9 mouse cellular contexts compared by ENCODE assay signal in the genomic region with DNA sequence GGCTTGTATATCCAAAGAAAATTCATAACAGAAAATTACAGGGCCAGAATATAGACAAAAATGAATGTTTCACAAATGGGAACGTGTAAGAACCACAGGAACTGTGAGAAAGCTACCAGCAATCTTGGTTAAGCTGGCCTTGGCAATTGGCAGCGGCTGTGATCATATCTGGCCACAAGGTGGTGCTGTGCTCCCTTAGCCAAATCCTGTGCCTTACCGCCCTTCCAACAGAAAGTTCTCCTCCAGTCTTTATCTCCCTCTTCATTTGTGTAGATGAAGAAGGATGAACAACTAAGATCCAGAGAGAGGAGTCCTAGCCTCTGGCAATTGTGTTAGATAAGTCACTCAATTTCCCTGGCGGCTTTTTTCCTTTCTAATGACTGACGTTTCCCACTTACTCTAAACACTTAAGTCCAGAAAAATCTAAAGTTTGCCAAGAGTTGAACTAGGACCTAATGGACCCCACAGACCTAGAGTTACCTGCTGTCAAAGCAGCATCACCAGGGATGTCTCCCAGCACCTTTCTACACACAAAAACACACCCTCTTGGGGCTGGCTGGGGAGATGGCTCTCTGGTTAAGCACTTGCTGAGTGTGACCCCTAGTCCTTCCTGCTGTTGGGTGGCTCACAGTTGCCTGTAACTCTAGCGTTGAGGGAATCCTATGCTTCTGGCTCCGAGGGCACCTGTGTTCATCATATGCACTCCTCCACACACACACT. TPM values are rescaled to one million over a fixed set of nuclear protein-coding genes. Genes with fewer than 3 reads are reported as not detected.
DNase-seq lines count a peak whose midpoint lies in the region; ATAC-seq and TF ChIP-seq lines count a peak whose summit lies in the region.
"Had no signal": no experiment of that assay in that cellular context is flagged by ENCODE, and none has a peak within 500 bp of the region (broad histone marks: within the 10 kb centered on the region; RNA-seq: fewer than 3 reads in every experiment).

No protein-coding gene starts in this region.

- peak; percentile 26 for DNase-seq in cerebellum, adult 11 months
- DNase-seq in cerebellum, adult 11-12 months, result no peak
- peak; percentile 67 for DNase-seq in ES-CJ7 (ENCODE audit: low read depth, low spot score)
- peak; percentile 28 to 44 for DNase-seq in cerebellum, adult 2 months
- peak; percentile 67 for DNase-seq in retina, postnatal 7 days (ENCODE audit: low read depth, low spot score)

- peak; percentile 84 for TF ChIP-seq CTCF in cerebellum, adult 2 months (IDR thresholded peaks at IDR 0.05; ENCODE audit: borderline replicate concordance, insufficient read depth, low read depth, low read length)

- H3K9me3 ChIP-seq in intestine, embryonic 15.5 days, result no peaks in the 10 kb centered on the region
- H3K9me3 ChIP-seq in liver, embryonic 15.5 days (replicated peaks), result no peaks in the 10 kb centered on the region
- H3K9me3 ChIP-seq: neural tube, embryonic 13.5 days had no signal

- 0 out of 2 replicates have a peak overlapping the region, but pooled peaks have one; percentile 14 for H3K4me2 ChIP-seq in intestine, embryonic 15.5 days (replicated peaks)
- H3K4me2 ChIP-seq in liver, embryonic 15.5 days, result no peak overlapping the region
- H3K4me2 ChIP-seq: neural tube, embryonic 13.5 days had no signal

- no peaks in the 10 kb centered on the region for H3K36me3 ChIP-seq in intestine, embryonic 15.5 days
- H3K36me3 ChIP-seq in liver, embryonic 15.5 days (replicated peaks), result peaks cover 9% of the 10 kb centered on the region; the same call in 1 of the 2 replicates
- H3K36me3 ChIP-seq: neural tube, embryonic 13.5 days had no signal

- no peak for TF ChIP-seq POLR2A in cerebellum, adult 2 months (IDR thresholded peaks at IDR 0.05; ENCODE audit: borderline replicate concordance, insufficient read depth, low read length)

- no peak overlapping the region for H3K27ac ChIP-seq in cerebellum, adult 2 months (ENCODE audit: insufficient read depth, low read length)
- H3K27ac ChIP-seq in intestine, embryonic 15.5 days, result no peak overlapping the region; the same call in 1 of the 2 replicates
- H3K27ac ChIP-seq in liver, embryonic 15.5 days (replicated peaks), result 0 out of 2 replicates have a peak overlapping the region, but pooled peaks have one; percentile 36
- H3K27ac ChIP-seq: neural tube, embryonic 13.5 days had no signal

- no peak overlapping the region for H3K9ac ChIP-seq in intestine, embryonic 15.5 days
- H3K9ac ChIP-seq in liver, embryonic 15.5 days, result no peak overlapping the region
- H3K9ac ChIP-seq: neural tube, embryonic 13.5 days had no signal

- no peaks in the 10 kb centered on the region for H3K27me3 ChIP-seq in cerebellum, adult 2 months (ENCODE audit: control insufficient read depth, insufficient read depth, low read length)
- no peaks in the 10 kb centered on the region for H3K27me3 ChIP-seq in intestine, embryonic 15.5 days (replicated peaks)
- H3K27me3 ChIP-seq in liver, embryonic 15.5 days, result no peaks in the 10 kb centered on the region
- H3K27me3 ChIP-seq: neural tube, embryonic 13.5 days had no signal

- no peak overlapping the region for H3K4me3 ChIP-seq in cerebellum, adult 2 months (replicated peaks; ENCODE audit: insufficient read depth, low read depth, low read length)
- no peak overlapping the region for H3K4me3 ChIP-seq in intestine, embryonic 15.5 days (replicated peaks)
- no peak overlapping the region for H3K4me3 ChIP-seq in liver, embryonic 15.5 days (replicated peaks)
- H3K4me3 ChIP-seq: neural tube, embryonic 13.5 days had no signal

- peaks cover 3% of the 10 kb centered on the region; the same call in 1 of the 2 replicates for H3K4me1 ChIP-seq in cerebellum, adult 2 months (ENCODE audit: control insufficient read depth, insufficient read depth, low read length)
- H3K4me1 ChIP-seq in intestine, embryonic 15.5 days (replicated peaks), result peaks cover 15% of the 10 kb centered on the region
- peaks cover 30% of the 10 kb centered on the region for H3K4me1 ChIP-seq in liver, embryonic 15.5 days (replicated peaks)
- H3K4me1 ChIP-seq: neural tube, embryonic 13.5 days had no signal

- ATAC-seq in frontal cortex, adult (ENCODE audit: low TSS enrichment), result peak; percentile 83
- 0 out of 2 replicates have a peak, but pooled peaks have one; percentile 21 for ATAC-seq in intestine, embryonic 15.5 days
- ATAC-seq in liver, embryonic 15.5 days (ENCODE audit: insufficient read depth), result no peak

- 45% methylated on average over 7 of the region's 7 CpGs for WGBS in cerebellum, adult 2 months
- 40% methylated on average over 7 of the region's 7 CpGs for WGBS in intestine, embryonic 15.5 days
- 29% methylated on average over 7 of the region's 7 CpGs for WGBS in liver, embryonic 15.5 days (ENCODE audit: insufficient replicate concordance)

RNA-seq across cellular contexts. Expression of gene Gm10974, which starts 55.6 kb away (rescaled TPM):
- polyA plus RNA-seq in cerebellum, adult 2 months (2012; rRNA removed), result not detected in 2 replicates
- not detected in 2 replicates for polyA plus RNA-seq in intestine, embryonic 15.5 days (2015; fragmentation: Nextera tagmentation; extraction: Ambion mirVana)
- not detected in 2 replicates for polyA plus RNA-seq in liver, embryonic 15.5 days (2015; fragmentation: Nextera tagmentation; extraction: Ambion mirVana)
- polyA plus RNA-seq: neural tube, embryonic 13.5 days had no signal
